Mouse (Mus musculus): ENCODE data around the gene Prr15l.

Prr15l gene

GRCm38 (mm10) chr11:96919003-96919402 is 8.9 kb upstream of the Prr15l start:
- no peak for DNase-seq (ENCODE audit: low spot score in 2 of 2)

- no peak for DNase-seq (ENCODE audit: low spot score in 2 of 2)
Observed at GRCm38 (mm10) chr11:96924861-96925260, 3.0 kb upstream of the Prr15l start.

GRCm38 (mm10) chr11:96925469-96926148 is 2.3 kb upstream of the Prr15l start:
- no peak for DNase-seq (ENCODE audit: low spot score in 2 of 2)

- DNase-seq (ENCODE audit: low spot score in 2 of 2), result no peak
Observed at GRCm38 (mm10) chr11:96926587-96926986, 1.3 kb upstream of the Prr15l start.

- no peak for DNase-seq (ENCODE audit: low spot score in 2 of 2)
Observed at GRCm38 (mm10) chr11:96928691-96929090, 787 bp downstream of the Prr15l start.

- DNase-seq (ENCODE audit: low spot score in 2 of 2), result no peak
Observed at GRCm38 (mm10) chr11:96929096-96929765, 1.3 kb downstream of the Prr15l start.

GRCm38 (mm10) chr11:96929766-96930331 is 1.9 kb downstream of the Prr15l start:
- no peak for DNase-seq (ENCODE audit: low spot score in 2 of 2)

- no peak for DNase-seq (ENCODE audit: low spot score in 2 of 2)
Observed at GRCm38 (mm10) chr11:96931327-96932062, 3.6 kb downstream of the Prr15l start.

- no peak for DNase-seq (ENCODE audit: low spot score in 2 of 2)
Observed at GRCm38 (mm10) chr11:96933562-96934276, 5.8 kb downstream of the Prr15l start.

- peak in 1 of 2 experiments; percentile 43 for DNase-seq (ENCODE audit: low spot score in 2 of 2)
Observed at GRCm38 (mm10) chr11:96934921-96935356, 7.0 kb downstream of the Prr15l start.

GRCm38 (mm10) chr11:96935872-96936650 is 8.2 kb downstream of the Prr15l start:
- DNase-seq (ENCODE audit: low spot score in 2 of 2), result no peak

GRCm38 (mm10) chr11:96937549-96938425 is 9.9 kb downstream of the Prr15l start:
- no peak for DNase-seq (ENCODE audit: low spot score in 2 of 2)

GRCm38 (mm10) chr11:96938426-96938800 is 10.5 kb downstream of the Prr15l start:
- no peak for DNase-seq (ENCODE audit: low spot score in 2 of 2)

GRCm38 (mm10) chr11:96940578-96941465 is 12.9 kb downstream of the Prr15l start:
- DNase-seq (ENCODE audit: low spot score in 2 of 2), result no peak

GRCm38 (mm10) chr11:96941989-96942590 is 14.2 kb downstream of the Prr15l start:
- DNase-seq (ENCODE audit: low spot score in 2 of 2), result no peak

GRCm38 (mm10) chr11:96943746-96944304 is 15.9 kb downstream of the Prr15l start, which contains the start of gene Pnpo:
Gene Pnpo, minus strand, starts transcription at chr11:96943986.
- DNase-seq (ENCODE audit: low spot score in 2 of 2), result peak; percentile 88 to 94

- no peak for DNase-seq (ENCODE audit: low spot score in 2 of 2)
Observed at GRCm38 (mm10) chr11:96944844-96945580, 17.1 kb downstream of the Prr15l start.

Data from frontal cortex, postnatal 36 days (tissue).